Mouse (Mus musculus): Measurements from ENCODE around the gene Cdyl2. TPM values are rescaled to one million over a fixed set of nuclear protein-coding genes. Genes with fewer than 3 reads are reported as not detected.

Gene Cdyl2
- total and polyA plus RNA-seq, 3 experiments, result not detected

DNA sequence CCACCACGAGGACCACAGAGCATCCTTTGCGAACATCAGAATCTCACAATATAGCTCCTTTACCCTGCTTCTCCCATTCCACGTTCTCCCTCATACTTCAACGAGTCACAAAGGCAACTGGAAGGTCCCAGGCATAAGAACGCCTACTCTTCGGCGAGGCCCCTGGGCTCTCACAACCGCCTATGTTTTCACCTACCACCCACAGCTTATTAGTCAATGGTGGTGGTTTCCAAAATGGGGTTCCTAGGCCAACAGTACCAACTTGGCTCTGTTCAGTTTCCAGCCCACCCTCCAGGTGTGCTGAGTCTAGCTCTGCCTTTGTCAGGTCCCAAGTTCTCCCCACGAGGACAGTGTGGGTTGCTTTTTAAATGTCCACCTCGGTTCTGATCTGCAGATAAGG lies 114.0 kb downstream of the Cdyl2 start:
- Histone ChIP-seq H3K4me3 (ENCODE audit: low read depth, low read length) (no peak overlapping the region), H3K36me3 (replicated peaks) (no peaks in the 10 kb centered on the region), H3K4me1 (ENCODE audit: insufficient read depth, low read depth, low read length) (no peaks in the 10 kb centered on the region), H3K9me3 (replicated peaks) (peaks cover 90% of the 10 kb centered on the region), H3K27me3 (ENCODE audit: insufficient read depth, low read length) (no peaks in the 10 kb centered on the region)
- no peak for TF ChIP-seq CTCF (IDR thresholded peaks at IDR 0.05; ENCODE audit: low read depth, low read length)
- no peak for TF ChIP-seq GATA2 (IDR thresholded peaks at IDR 0.05; ENCODE audit: borderline replicate concordance, low read depth, low read length)
- TF ChIP-seq POLR2AphosphoS5 (IDR thresholded peaks at IDR 0.05; ENCODE audit: insufficient replicate concordance, low read depth, low read length), result no peak
- no peak for TF ChIP-seq GATA1 (IDR thresholded peaks at IDR 0.05; ENCODE audit: borderline replicate concordance, low read length)
- no peak for TF ChIP-seq TAL1 (conservative IDR thresholded peaks at IDR 0.05; ENCODE audit: low read depth, low read length)
- ATAC-seq (ENCODE audit: extremely low read depth, insufficient number of reproducible peaks, low FRiP score, poor library complexity, severe bottlenecking), result no peak
- no peak for DNase-seq (ENCODE audit: low spot score)

DNA sequence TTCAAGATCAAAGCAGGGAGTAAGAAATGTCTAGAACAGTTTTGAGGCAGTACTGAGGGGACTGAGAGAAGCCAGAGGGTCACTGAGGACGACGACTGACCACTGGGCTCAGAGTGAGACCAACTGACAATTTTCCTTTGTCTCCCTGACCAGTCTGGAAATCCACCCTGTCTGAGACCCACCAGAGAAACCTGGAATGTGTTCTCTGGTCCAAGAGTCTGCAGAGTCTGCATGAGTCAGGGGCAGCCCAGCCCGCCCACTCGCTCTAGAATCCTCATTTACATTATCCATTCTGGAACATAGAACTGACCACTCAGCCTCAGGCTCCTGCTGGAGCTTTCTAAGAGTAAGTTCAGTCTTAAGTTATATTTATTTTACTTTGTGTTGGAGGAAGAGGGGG lies 114.9 kb downstream of the Cdyl2 start:
- Histone ChIP-seq H3K4me3 (ENCODE audit: low read depth, low read length) (no peak overlapping the region), H3K9me3 (replicated peaks) (peaks cover 88% of the 10 kb centered on the region), H3K36me3 (replicated peaks) (no peaks in the 10 kb centered on the region), H3K4me1 (ENCODE audit: insufficient read depth, low read depth, low read length) (no peaks in the 10 kb centered on the region), H3K27me3 (ENCODE audit: insufficient read depth, low read length) (no peaks in the 10 kb centered on the region)
- ATAC-seq (ENCODE audit: extremely low read depth, insufficient number of reproducible peaks, low FRiP score, poor library complexity, severe bottlenecking) (no peak), DNase-seq (ENCODE audit: low spot score) (no peak)
- no peak for TF ChIP-seq CTCF (IDR thresholded peaks at IDR 0.05; ENCODE audit: low read depth, low read length)
- no peak for TF ChIP-seq GATA2 (IDR thresholded peaks at IDR 0.05; ENCODE audit: borderline replicate concordance, low read depth, low read length)
- TF ChIP-seq GATA1 (IDR thresholded peaks at IDR 0.05; ENCODE audit: borderline replicate concordance, low read length), result no peak
- no peak for TF ChIP-seq TAL1 (conservative IDR thresholded peaks at IDR 0.05; ENCODE audit: low read depth, low read length)

GRCm38 (mm10) chr8:116616369-116616768 lies 116.4 kb downstream of the Cdyl2 start:
- Histone ChIP-seq H3K4me1 (ENCODE audit: insufficient read depth, low read depth, low read length) (no peaks in the 10 kb centered on the region), H3K9me3 (replicated peaks) (peaks cover 88% of the 10 kb centered on the region), H3K27me3 (ENCODE audit: insufficient read depth, low read length) (no peaks in the 10 kb centered on the region), H3K36me3 (replicated peaks) (no peaks in the 10 kb centered on the region), H3K4me3 (ENCODE audit: low read depth, low read length) (no peak overlapping the region)
- TF ChIP-seq GATA2 (IDR thresholded peaks at IDR 0.05; ENCODE audit: borderline replicate concordance, low read depth, low read length) (no peak), TAL1 (conservative IDR thresholded peaks at IDR 0.05; ENCODE audit: low read depth, low read length) (no peak), GATA1 (IDR thresholded peaks at IDR 0.05; ENCODE audit: borderline replicate concordance, low read length) (no peak), CTCF (IDR thresholded peaks at IDR 0.05; ENCODE audit: low read depth, low read length) (no peak), POLR2AphosphoS5 (IDR thresholded peaks at IDR 0.05; ENCODE audit: insufficient replicate concordance, low read depth, low read length) (no peak)
- ATAC-seq (ENCODE audit: extremely low read depth, insufficient number of reproducible peaks, low FRiP score, poor library complexity, severe bottlenecking) (no peak), DNase-seq (ENCODE audit: low spot score) (no peak)

- H3K4me3 ChIP-seq (ENCODE audit: low read depth, low read length), result no peak overlapping the region
- no peaks in the 10 kb centered on the region for H3K4me1 ChIP-seq (ENCODE audit: insufficient read depth, low read depth, low read length)
- DNase-seq (ENCODE audit: low spot score) (no peak), ATAC-seq (ENCODE audit: extremely low read depth, insufficient number of reproducible peaks, low FRiP score, poor library complexity, severe bottlenecking) (no peak)
- TF ChIP-seq CTCF (IDR thresholded peaks at IDR 0.05; ENCODE audit: low read depth, low read length), result no peak
- no peak for TF ChIP-seq GATA1 (IDR thresholded peaks at IDR 0.05; ENCODE audit: borderline replicate concordance, low read length)
- TF ChIP-seq GATA2 (IDR thresholded peaks at IDR 0.05; ENCODE audit: borderline replicate concordance, low read depth, low read length), result no peak
- TF ChIP-seq POLR2AphosphoS5 (IDR thresholded peaks at IDR 0.05; ENCODE audit: insufficient replicate concordance, low read depth, low read length), result no peak
- TF ChIP-seq TAL1 (conservative IDR thresholded peaks at IDR 0.05; ENCODE audit: low read depth, low read length), result no peak
- no peaks in the 10 kb centered on the region for H3K27me3 ChIP-seq (ENCODE audit: insufficient read depth, low read length)
- H3K9me3 ChIP-seq (replicated peaks), result peaks cover 87% of the 10 kb centered on the region
- no peaks in the 10 kb centered on the region for H3K36me3 ChIP-seq (replicated peaks)
Measured at GRCm38 (mm10) chr8:116614901-116615300, 117.9 kb downstream of the Cdyl2 start.

DNA sequence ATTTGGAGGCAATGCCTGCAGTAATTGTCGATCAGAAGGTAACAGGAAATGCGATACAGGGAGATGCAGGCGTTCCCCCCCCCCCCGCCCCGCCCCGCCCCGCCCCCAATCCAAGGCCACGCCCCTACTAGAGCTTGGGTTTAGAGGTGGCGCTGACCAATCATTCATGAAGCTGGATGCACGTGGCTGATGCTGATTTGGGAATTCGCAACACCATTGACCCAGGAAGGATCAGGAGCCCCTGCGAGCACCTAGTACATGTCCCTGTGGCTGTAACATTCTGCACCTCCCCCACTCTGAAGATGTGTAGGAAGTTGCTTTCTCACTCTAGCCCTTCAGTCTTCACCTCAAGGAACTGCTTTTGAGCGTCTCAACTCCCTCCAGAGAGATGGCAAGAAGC lies 126.6 kb downstream of the Cdyl2 start:
- TF ChIP-seq GATA1 (IDR thresholded peaks at IDR 0.05; ENCODE audit: borderline replicate concordance, low read length), result no peak
- no peak for TF ChIP-seq GATA2 (IDR thresholded peaks at IDR 0.05; ENCODE audit: borderline replicate concordance, low read depth, low read length)
- no peak for TF ChIP-seq TAL1 (conservative IDR thresholded peaks at IDR 0.05; ENCODE audit: low read depth, low read length)
- TF ChIP-seq POLR2AphosphoS5 (IDR thresholded peaks at IDR 0.05; ENCODE audit: insufficient replicate concordance, low read depth, low read length), result no peak
- TF ChIP-seq CTCF (IDR thresholded peaks at IDR 0.05; ENCODE audit: low read depth, low read length), result no peak
- H3K4me3 ChIP-seq (ENCODE audit: low read depth, low read length), result no peak overlapping the region
- no peaks in the 10 kb centered on the region for H3K27me3 ChIP-seq (ENCODE audit: insufficient read depth, low read length)
- ATAC-seq (ENCODE audit: extremely low read depth, insufficient number of reproducible peaks, low FRiP score, poor library complexity, severe bottlenecking) (no peak), DNase-seq (ENCODE audit: low spot score) (no peak)
- no peaks in the 10 kb centered on the region for H3K36me3 ChIP-seq (replicated peaks)
- peaks cover 4% of the 10 kb centered on the region; the same call in 1 of the 2 replicates for H3K4me1 ChIP-seq (ENCODE audit: insufficient read depth, low read depth, low read length)
- H3K9me3 ChIP-seq (replicated peaks), result peaks cover 78% of the 10 kb centered on the region

DNA sequence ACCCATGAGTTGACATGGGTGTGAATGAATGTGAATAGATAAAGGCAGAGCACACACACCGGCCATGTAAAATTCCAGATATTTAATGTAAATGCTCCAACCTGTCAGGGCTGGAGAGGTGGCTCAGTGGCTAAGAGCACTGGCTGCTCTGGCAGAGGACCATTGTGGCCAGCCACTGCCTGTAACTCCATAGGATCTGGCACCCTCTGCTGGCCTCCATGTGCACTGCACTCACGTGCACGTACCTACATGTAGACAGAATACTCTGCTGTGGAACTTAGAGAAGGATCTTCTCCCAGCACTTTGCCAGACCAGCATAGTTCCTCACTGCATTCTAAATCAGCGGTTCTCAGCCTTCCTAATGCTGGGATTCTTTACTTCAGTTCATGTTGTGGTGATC lies 130.0 kb downstream of the Cdyl2 start:
- no peak for TF ChIP-seq GATA2 (IDR thresholded peaks at IDR 0.05; ENCODE audit: borderline replicate concordance, low read depth, low read length)
- TF ChIP-seq POLR2AphosphoS5 (IDR thresholded peaks at IDR 0.05; ENCODE audit: insufficient replicate concordance, low read depth, low read length), result no peak
- TF ChIP-seq TAL1 (conservative IDR thresholded peaks at IDR 0.05; ENCODE audit: low read depth, low read length), result no peak
- TF ChIP-seq GATA1 (IDR thresholded peaks at IDR 0.05; ENCODE audit: borderline replicate concordance, low read length), result no peak
- TF ChIP-seq CTCF (IDR thresholded peaks at IDR 0.05; ENCODE audit: low read depth, low read length), result no peak
- Histone ChIP-seq H3K4me3 (ENCODE audit: low read depth, low read length) (no peak overlapping the region), H3K9me3 (replicated peaks) (peaks cover 74% of the 10 kb centered on the region), H3K36me3 (replicated peaks) (no peaks in the 10 kb centered on the region), H3K4me1 (ENCODE audit: insufficient read depth, low read depth, low read length) (peaks cover 3% of the 10 kb centered on the region; the same call in 1 of the 2 replicates), H3K27me3 (ENCODE audit: insufficient read depth, low read length) (no peaks in the 10 kb centered on the region)
- ATAC-seq (ENCODE audit: extremely low read depth, insufficient number of reproducible peaks, low FRiP score, poor library complexity, severe bottlenecking) (no peak), DNase-seq (ENCODE audit: low spot score) (no peak)
